Mouse (Mus musculus) limb, embryonic 11.5 days (tissue): ENCODE data around the gene Usp20. TPM values are rescaled to one million over a fixed set of nuclear protein-coding genes. Genes with fewer than 3 reads are reported as not detected.
"Not testable (repeated sequence)": the region's sequence is repeated elsewhere in the genome, so short reads cannot be mapped to it uniquely, and the experiment has no call there.

Experiments
- ATAC-seq: fragments of 200-750 bp; cut with Nextera tagmentation; 2 replicates; pipeline ENCODE4 v1.8.0; 2017; ENCODE audit warnings: low read depth; ENCODE audit not compliant: insufficient number of reproducible peaks, low FRiP score, low TSS enrichment
- DNase-seq: peaks from one replicate; pipeline ENCODE4 v3.0.0-alpha.2; 2015; ENCODE audit warnings: low spot score
- H3K27ac ChIP-seq: fragments of 300-500 bp; sonication (generic); replicated peaks from 2 replicates; pipeline ENCODE4 v1.5.1; 2014; ENCODE audit warnings: low read depth, mild to moderate bottlenecking, low read length
- H3K27me3 ChIP-seq: fragments of 300-500 bp; sonication (generic); 2 replicates; pipeline ENCODE4 v1.6.1; 2014; ENCODE audit warnings: mild to moderate bottlenecking, low read length, mixed read lengths; ENCODE audit not compliant: control insufficient read depth, insufficient read depth
- H3K36me3 ChIP-seq: fragments of 300-500 bp; sonication (generic); 2 replicates; pipeline ENCODE4 v1.6.1; 2014; ENCODE audit warnings: mild to moderate bottlenecking, low read length, moderate library complexity, mixed read lengths; ENCODE audit not compliant: control insufficient read depth, insufficient read depth
- H3K4me1 ChIP-seq: fragments of 300-500 bp; sonication (generic); 2 replicates; pipeline ENCODE4 v1.6.1; 2014; ENCODE audit warnings: low read length, mixed read lengths; ENCODE audit not compliant: control insufficient read depth, insufficient read depth
- H3K4me2 ChIP-seq: fragments of 300-500 bp; sonication (generic); 2 replicates; pipeline ENCODE4 v1.6.1; 2014; ENCODE audit warnings: low read depth, mild to moderate bottlenecking, moderate library complexity; ENCODE audit not compliant: severe bottlenecking
- H3K4me3 ChIP-seq: fragments of 300-500 bp; sonication (generic); 2 replicates; pipeline ENCODE4 v1.5.1; 2014; ENCODE audit warnings: low read depth, low read length
- H3K9ac ChIP-seq: fragments of 300-500 bp; sonication (generic); 2 replicates; pipeline ENCODE4 v1.6.1; 2014; ENCODE audit warnings: mild to moderate bottlenecking, low read length
- H3K9me3 ChIP-seq: fragments of 300-500 bp; sonication (generic); 2 replicates; pipeline ENCODE4 v1.6.1; 2016; ENCODE audit warnings: low read length; ENCODE audit not compliant: control insufficient read depth
- WGBS: fragments of 180-500 bp; shearing (Covaris S2); extraction: QIAGEN DNeasy Blood & Tissue Kit; methylation state at CpG from one replicate; pipeline ENCODE4 v1.1.7; 2014; 5-methylcytosine and 5-hydroxymethylcytosine counted together
- polyA plus RNA-seq: library from polyadenylated mRNA; unstranded; fragments of >200 nt; fragmentation: Nextera tagmentation; extraction: Ambion mirVana; gene quantifications from 2 replicates; pipeline ENCODE4 v1.2.1, GENCODE M21; 2014

Usp20 gene
- 9.4 and 9.6 TPM in 2 replicates for polyA plus RNA-seq

GRCm38 (mm10) chr2:30981790-30982513 lies at the start of gene Usp20, which contains the start of gene BC005624:
Gene Usp20, plus strand, starts transcription at chr2:30982279.
Gene BC005624, minus strand, starts transcription at chr2:30982201.
- Histone ChIP-seq H3K4me2 (peak within 1 kb of the TSS; percentile 70), H3K9ac (peak within 1 kb of the TSS; percentile 62), H3K27me3 (no peaks in the 10 kb centered on the region), H3K27ac (peak within 1 kb of the TSS; percentile 26; the same call in 1 of the 2 replicates), H3K4me3 (peak within 1 kb of the TSS; percentile 85), H3K4me1 (peaks cover 4% of the 10 kb centered on the region), H3K9me3 (no peaks in the 10 kb centered on the region), H3K36me3 (no peaks in the 10 kb centered on the region; the same call in 1 of the 2 replicates)
- peak; percentile 100 for DNase-seq
- under 1% methylated on average over 66 of the region's 66 CpGs for WGBS
- peak; percentile 98 for ATAC-seq

GRCm38 (mm10) chr2:30933032-30933431 lies 49.0 kb upstream of the Usp20 start:
- Histone ChIP-seq H3K27me3 (no peaks in the 10 kb centered on the region), H3K9ac (no peak overlapping the region), H3K4me2 (no peak overlapping the region), H3K4me1 (no peaks in the 10 kb centered on the region), H3K27ac (no peak overlapping the region), H3K4me3 (no peak overlapping the region), H3K9me3 (no peaks in the 10 kb centered on the region), H3K36me3 (no peaks in the 10 kb centered on the region)
- WGBS = 81% methylated on average over 6 of the region's 6 CpGs
- ATAC-seq = no peak
- no peak for DNase-seq

DNA sequence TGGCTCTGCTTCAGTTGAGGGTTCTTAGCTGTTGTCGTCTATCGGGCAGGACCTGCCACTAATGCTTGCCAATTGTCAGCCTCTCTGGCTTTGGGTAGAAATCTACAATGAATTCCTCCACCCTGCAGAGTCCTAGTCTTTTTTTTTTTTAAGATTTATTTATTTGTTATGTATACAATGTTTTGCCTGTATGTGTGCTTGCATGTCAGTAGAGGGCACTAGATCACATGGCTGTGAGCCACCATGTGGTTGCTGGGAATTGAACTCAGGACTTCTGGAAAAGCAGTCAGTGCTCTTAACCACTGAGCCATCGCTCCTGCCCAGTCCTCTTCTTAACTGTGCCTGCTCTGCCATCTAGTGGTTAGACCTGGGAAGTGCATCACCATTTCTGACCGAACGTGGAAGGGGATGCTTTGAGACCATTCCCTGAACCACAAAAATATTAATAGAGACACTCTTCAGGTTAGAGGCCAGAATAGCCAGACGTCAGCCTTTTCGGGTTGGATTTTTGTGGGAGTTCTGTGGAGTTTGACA lies 48.1 kb upstream of the Usp20 start:
- Histone ChIP-seq H3K9ac (no peak overlapping the region), H3K4me3 (no peak overlapping the region), H3K27ac (no peak overlapping the region), H3K36me3 (no peaks in the 10 kb centered on the region), H3K9me3 (no peaks in the 10 kb centered on the region), H3K27me3 (no peaks in the 10 kb centered on the region), H3K4me2 (no peak overlapping the region), H3K4me1 (no peaks in the 10 kb centered on the region)
- DNase-seq (peak; percentile 88), ATAC-seq (no peak)
- 22% methylated on average over 7 of the region's 7 CpGs for WGBS

GRCm38 (mm10) chr2:30936808-30937207 lies 45.3 kb upstream of the Usp20 start:
- no peak overlapping the region for H3K4me3 ChIP-seq
- 87% methylated on average over 3 of the region's 3 CpGs for WGBS
- no peaks in the 10 kb centered on the region for H3K36me3 ChIP-seq
- H3K27ac ChIP-seq = no peak overlapping the region
- DNase-seq = no peak
- no peaks in the 10 kb centered on the region for H3K27me3 ChIP-seq
- no peak for ATAC-seq
- H3K4me2 ChIP-seq = no peak overlapping the region
- H3K9me3 ChIP-seq = no peaks in the 10 kb centered on the region
- H3K4me1 ChIP-seq = no peaks in the 10 kb centered on the region
- no peak overlapping the region for H3K9ac ChIP-seq

DNA sequence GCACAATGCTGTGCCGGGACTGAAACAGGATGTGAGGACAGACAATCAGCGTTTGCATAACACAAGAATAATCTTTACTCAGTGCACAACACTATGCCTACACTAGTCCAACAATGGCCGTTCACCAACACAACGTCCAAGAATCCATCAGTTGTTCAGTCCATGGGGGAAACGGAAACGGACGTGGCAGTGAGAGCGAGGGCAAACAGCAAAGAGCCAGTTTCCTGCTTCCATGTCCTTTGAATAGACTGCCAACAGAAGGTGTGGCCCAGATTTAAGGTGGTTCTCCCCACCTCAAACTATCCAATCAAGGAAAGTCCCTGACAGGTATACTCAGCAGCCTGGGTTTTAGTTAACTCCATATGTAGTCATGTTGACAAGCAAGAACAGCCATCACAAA lies 44.3 kb upstream of the Usp20 start:
- no peak overlapping the region for H3K4me2 ChIP-seq
- H3K9ac ChIP-seq = no peak overlapping the region
- no peak for ATAC-seq
- no peaks in the 10 kb centered on the region for H3K27me3 ChIP-seq
- no peaks in the 10 kb centered on the region for H3K4me1 ChIP-seq
- no peaks in the 10 kb centered on the region for H3K9me3 ChIP-seq
- H3K36me3 ChIP-seq = no peaks in the 10 kb centered on the region
- no peak for DNase-seq
- H3K4me3 ChIP-seq = no peak overlapping the region
- H3K27ac ChIP-seq = no peak overlapping the region
- 89% methylated on average over 8 of the region's 8 CpGs for WGBS

- no peaks in the 10 kb centered on the region for H3K27me3 ChIP-seq
- H3K27ac ChIP-seq = no peak overlapping the region
- no peak overlapping the region for H3K4me3 ChIP-seq
- no peaks in the 10 kb centered on the region for H3K36me3 ChIP-seq
- WGBS = 50% methylated on average over 4 of the region's 4 CpGs
- H3K9me3 ChIP-seq = no peaks in the 10 kb centered on the region
- no peaks in the 10 kb centered on the region for H3K4me1 ChIP-seq
- H3K9ac ChIP-seq = no peak overlapping the region
- H3K4me2 ChIP-seq = no peak overlapping the region
- no peak for ATAC-seq
- DNase-seq = no peak
Observed at GRCm38 (mm10) chr2:30938574-30938991, 43.5 kb upstream of the Usp20 start.

DNA sequence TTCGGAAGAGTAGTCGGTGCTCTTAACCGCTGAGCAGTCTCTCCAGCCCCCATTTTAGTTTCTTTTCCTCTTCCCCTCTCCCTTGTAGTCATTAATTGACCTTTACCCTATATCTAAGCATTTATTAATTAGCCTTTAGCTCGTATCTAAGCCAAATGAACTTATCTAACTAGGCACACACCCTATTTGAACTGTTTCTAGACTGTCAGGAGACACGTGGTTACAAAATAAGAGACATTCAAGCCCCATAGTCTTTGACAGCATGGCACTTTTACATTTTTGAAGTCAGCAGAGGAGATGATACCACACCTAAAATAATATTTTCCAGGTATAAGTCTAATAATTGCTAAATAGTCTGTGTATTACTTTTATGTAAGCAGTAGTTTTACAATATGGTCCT lies 40.5 kb upstream of the Usp20 start:
- Histone ChIP-seq H3K9ac (no peak overlapping the region), H3K27me3 (no peaks in the 10 kb centered on the region), H3K9me3 (no peaks in the 10 kb centered on the region), H3K4me1 (no peaks in the 10 kb centered on the region), H3K36me3 (no peaks in the 10 kb centered on the region), H3K27ac (no peak overlapping the region), H3K4me2 (no peak overlapping the region), H3K4me3 (no peak overlapping the region)
- WGBS = 87% methylated on average over 5 of the region's 5 CpGs
- ATAC-seq (no peak), DNase-seq (no peak)

- not testable (repeated sequence) for H3K4me1 ChIP-seq, ATAC-seq, H3K4me2 ChIP-seq, H3K27me3 ChIP-seq, H3K4me3 ChIP-seq, H3K27ac ChIP-seq, H3K36me3 ChIP-seq, DNase-seq, H3K9me3 ChIP-seq, H3K9ac ChIP-seq
- WGBS = 54% methylated on average over 7 of the region's 7 CpGs
Observed at GRCm38 (mm10) chr2:30942116-30942515, 40.0 kb upstream of the Usp20 start.
